Mouse (Mus musculus) hindbrain, embryonic 15.5 days (tissue): ENCODE results near the gene Chp1. TPM values are rescaled to one million over a fixed set of nuclear protein-coding genes. Genes with fewer than 3 reads are reported as not detected.
A peak's percentile ranks its signal among the peaks of the same experiment; 100 is the strongest.
"Not testable (repeated sequence)": the region's sequence is repeated elsewhere in the genome, so short reads cannot be mapped to it uniquely, and the experiment has no call there.

ENCODE experiments used
- ATAC-seq: fragments of 200-750 bp; cut with Nextera tagmentation; 2 replicates; pipeline ENCODE4 v1.8.0; 2017; ENCODE audit warnings: low read depth, moderate number of reproducible peaks, moderate TSS enrichment; ENCODE audit not compliant: low FRiP score
- H3K27ac ChIP-seq: fragments of 300-500 bp; sonication (generic); replicated peaks from 2 replicates; pipeline ENCODE4 v1.5.1; 2015; ENCODE audit warnings: mild to moderate bottlenecking, inconsistent platforms
- H3K27me3 ChIP-seq: fragments of 300-500 bp; sonication (generic); 2 replicates; pipeline ENCODE4 v1.6.1; 2015; ENCODE audit warnings: control low read depth, inconsistent platforms
- H3K36me3 ChIP-seq: fragments of 300-500 bp; sonication (generic); 2 replicates; pipeline ENCODE4 v1.6.1; 2015; ENCODE audit warnings: control low read depth, inconsistent platforms
- H3K4me1 ChIP-seq: fragments of 300-500 bp; sonication (generic); replicated peaks from 2 replicates; pipeline ENCODE4 v1.6.1; 2015; ENCODE audit warnings: control low read depth, inconsistent platforms
- H3K4me2 ChIP-seq: fragments of 300-500 bp; sonication (generic); 2 replicates; pipeline ENCODE4 v1.6.1; 2015; ENCODE audit warnings: moderate library complexity, mild to moderate bottlenecking, inconsistent platforms
- H3K4me3 ChIP-seq: fragments of 300-500 bp; sonication (generic); 2 replicates; pipeline ENCODE4 v1.5.1; 2015; ENCODE audit warnings: mild to moderate bottlenecking, inconsistent platforms
- H3K9ac ChIP-seq: fragments of 300-500 bp; sonication (generic); 2 replicates; pipeline ENCODE4 v1.6.1; 2015; ENCODE audit warnings: inconsistent platforms
- H3K9me3 ChIP-seq: fragments of 300-500 bp; sonication (generic); 2 replicates; pipeline ENCODE4 v1.6.1; 2016; ENCODE audit warnings: control low read depth, inconsistent platforms
- WGBS: fragments of 180-500 bp; shearing (Covaris S2); methylation state at CpG from one replicate; pipeline ENCODE4 v1.1.7; 2015; 5-methylcytosine and 5-hydroxymethylcytosine counted together
- polyA plus RNA-seq: library from polyadenylated mRNA; unstranded; fragments of >200 nt; fragmentation: Nextera tagmentation; extraction: Ambion mirVana; gene quantifications from 2 replicates; pipeline ENCODE4 v1.2.1, GENCODE M21; 2015

Chp1 gene
- polyA plus RNA-seq, 1 experiment from 2014 or later = 54.9 TPM

GRCm38 (mm10) chr2:119602488-119602887, 55.0 kb downstream of the Chp1 start:
- 86% methylated on average over 1 of the region's 1 CpGs for WGBS
- Histone ChIP-seq H3K4me2 (no peak overlapping the region), H3K9ac (no peak overlapping the region), H3K36me3 (peaks cover 41% of the 10 kb centered on the region), H3K27me3 (no peaks in the 10 kb centered on the region), H3K9me3 (no peaks in the 10 kb centered on the region), H3K4me1 (peaks cover 23% of the 10 kb centered on the region), H3K27ac (no peak overlapping the region), H3K4me3 (no peak overlapping the region)
- ATAC-seq = no peak

DNA sequence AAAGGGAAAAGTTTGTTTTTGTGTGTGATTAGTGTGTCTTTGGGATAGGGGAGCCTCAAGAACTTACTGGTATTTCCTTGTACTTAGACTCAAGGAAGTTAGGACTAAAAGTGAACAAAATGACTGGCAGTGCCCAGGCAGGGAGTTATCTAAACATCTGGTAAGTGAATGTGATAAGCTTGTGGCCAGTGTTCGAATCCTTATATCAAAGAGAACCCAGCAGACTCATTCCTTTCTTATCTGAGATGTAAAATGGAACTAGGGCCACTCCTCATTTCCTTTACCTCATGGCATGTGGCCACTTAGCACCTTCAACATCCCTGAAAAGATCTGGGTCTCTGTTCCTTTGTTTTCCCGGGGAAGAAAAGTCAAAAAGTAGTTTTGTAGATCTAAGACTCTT, 56.4 kb downstream of the Chp1 start:
- Histone ChIP-seq H3K4me2 (no peak overlapping the region), H3K36me3 (peaks cover 37% of the 10 kb centered on the region), H3K9me3 (no peaks in the 10 kb centered on the region), H3K9ac (no peak overlapping the region), H3K27me3 (no peaks in the 10 kb centered on the region), H3K4me3 (no peak overlapping the region), H3K27ac (no peak overlapping the region), H3K4me1 (peaks cover 18% of the 10 kb centered on the region)
- ATAC-seq = no peak
- 89% methylated on average over 2 of the region's 2 CpGs for WGBS

DNA sequence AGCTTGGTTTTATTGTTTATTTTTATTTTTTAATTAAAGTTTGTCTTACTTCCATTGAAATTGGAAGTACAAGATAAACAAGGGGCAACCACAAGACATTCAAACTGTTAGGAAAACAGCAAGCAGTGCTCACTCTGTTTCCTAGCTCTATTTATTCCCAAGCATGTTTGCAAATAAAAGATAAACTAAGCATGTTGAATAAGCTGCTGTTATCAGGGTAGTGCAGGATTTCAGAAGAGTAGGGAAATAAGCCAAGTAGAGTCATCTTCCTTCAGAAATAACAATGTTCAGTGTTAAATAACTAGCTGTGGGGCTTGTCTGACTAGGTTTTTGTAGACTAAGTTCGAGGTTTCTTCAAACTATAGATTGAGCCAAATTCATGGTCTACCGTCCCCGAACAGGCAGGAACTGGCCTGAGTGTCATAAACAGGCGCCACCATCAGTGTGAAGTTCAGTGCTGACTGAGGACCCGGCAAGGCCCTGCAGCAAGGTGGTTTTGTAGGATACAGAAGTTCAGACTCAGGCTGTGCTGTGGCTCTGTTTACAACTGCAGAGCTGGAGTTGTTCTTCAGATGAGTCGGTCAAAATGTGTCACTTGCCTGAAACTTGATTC, 58.0 kb downstream of the Chp1 start:
- H3K27me3 ChIP-seq = no peaks in the 10 kb centered on the region
- H3K27ac ChIP-seq = no peak overlapping the region
- H3K4me3 ChIP-seq = no peak overlapping the region
- H3K9ac ChIP-seq = no peak overlapping the region
- 95% methylated on average over 6 of the region's 6 CpGs for WGBS
- peaks cover 35% of the 10 kb centered on the region for H3K36me3 ChIP-seq
- H3K4me2 ChIP-seq = no peak overlapping the region
- no peaks in the 10 kb centered on the region for H3K9me3 ChIP-seq
- peaks cover 14% of the 10 kb centered on the region for H3K4me1 ChIP-seq
- no peak for ATAC-seq

DNA sequence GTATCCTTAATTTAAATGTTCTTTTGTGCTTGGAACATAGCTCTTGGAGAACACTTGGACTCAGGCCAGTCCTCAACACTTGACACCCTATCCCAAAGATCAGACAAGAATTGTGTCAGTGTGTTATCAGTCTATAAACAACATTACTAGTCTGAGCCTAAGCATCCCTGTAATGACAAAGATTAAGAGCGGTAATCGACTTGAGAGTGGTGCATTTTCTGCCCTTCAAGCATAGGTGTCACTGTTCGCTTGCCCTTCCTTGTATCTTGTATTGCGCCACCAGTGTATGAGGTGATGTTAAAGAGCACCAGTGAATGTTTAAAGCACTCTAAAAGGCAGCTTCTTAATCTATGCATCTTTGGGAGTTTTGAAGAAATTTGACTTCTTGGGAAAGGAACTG, 59.5 kb downstream of the Chp1 start:
- WGBS = 94% methylated on average over 4 of the region's 4 CpGs
- no peaks in the 10 kb centered on the region for H3K9me3 ChIP-seq
- H3K4me3 ChIP-seq = no peak overlapping the region
- peaks cover 4% of the 10 kb centered on the region; the same call in 1 of the 2 replicates for H3K4me1 ChIP-seq
- no peak for ATAC-seq
- no peaks in the 10 kb centered on the region for H3K27me3 ChIP-seq
- H3K36me3 ChIP-seq = peaks cover 30% of the 10 kb centered on the region
- H3K9ac ChIP-seq = no peak overlapping the region
- no peak overlapping the region for H3K27ac ChIP-seq
- H3K4me2 ChIP-seq = no peak overlapping the region

DNA sequence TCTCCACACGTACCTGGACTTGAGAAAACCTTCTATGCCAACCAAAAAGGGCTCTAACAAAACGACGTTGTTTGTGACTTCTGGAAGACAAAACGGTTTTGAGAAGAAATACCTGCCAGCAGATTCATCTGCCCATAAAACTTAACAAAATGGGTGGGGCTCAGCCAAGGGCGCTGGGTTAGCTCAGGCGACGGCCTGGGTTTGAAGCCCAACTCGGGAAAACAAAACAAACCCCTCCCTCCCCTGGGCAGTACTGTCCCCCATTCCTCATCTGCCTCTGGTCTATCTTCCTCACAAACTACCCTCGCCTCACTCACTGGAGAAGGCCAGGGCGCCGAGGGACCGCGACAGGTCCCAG, 70.3 kb downstream of the Chp1 start:
- Histone ChIP-seq H3K9ac (peak overlapping the region; percentile 46), H3K4me3 (peak overlapping the region; percentile 56), H3K4me1 (peaks cover 11% of the 10 kb centered on the region), H3K36me3 (no peaks in the 10 kb centered on the region), H3K4me2 (peak overlapping the region; percentile 96), H3K9me3 (no peaks in the 10 kb centered on the region), H3K27me3 (no peaks in the 10 kb centered on the region), H3K27ac (no peak overlapping the region)
- under 1% methylated on average over 13 of the region's 13 CpGs for WGBS
- ATAC-seq = no peak

- WGBS = under 1% methylated on average over 55 of the region's 55 CpGs
- Histone ChIP-seq H3K27ac (no peak within 1 kb of the TSS), H3K9me3 (no peaks in the 10 kb centered on the region), H3K4me3 (peak within 1 kb of the TSS; percentile 56), H3K4me1 (peaks cover 11% of the 10 kb centered on the region), H3K9ac (peak within 1 kb of the TSS; percentile 46), H3K4me2 (peak within 1 kb of the TSS; percentile 96), H3K36me3 (no peaks in the 10 kb centered on the region), H3K27me3 (no peaks in the 10 kb centered on the region)
- peak; percentile 100 for ATAC-seq
Observed at GRCm38 (mm10) chr2:119618199-119618982, 70.9 kb downstream of the Chp1 start, which contains the start of the genes Nusap1 and Oip5. TSS of gene Nusap1 (plus strand) at chr2:119618298. TSS of gene Oip5 (minus strand) at chr2:119618469.

DNA sequence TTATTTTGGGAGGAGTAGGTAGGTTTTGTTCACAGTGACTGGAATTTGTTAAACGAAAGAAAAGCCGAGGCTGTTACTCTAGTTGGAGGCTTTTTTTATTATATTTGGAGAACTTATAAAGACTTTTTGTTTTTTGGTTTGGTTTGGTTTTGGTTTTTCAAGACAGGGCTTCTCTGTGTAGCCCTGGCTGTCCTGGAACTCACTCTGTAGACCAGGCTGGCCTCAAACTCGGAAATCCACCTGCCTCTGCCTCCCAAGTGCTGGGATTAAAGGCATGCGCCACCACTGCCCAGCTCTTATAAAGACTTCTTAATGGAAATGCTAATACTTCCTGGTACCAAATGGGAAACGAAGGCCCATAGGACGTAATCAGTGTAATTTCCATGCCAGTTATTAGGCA, 71.5 kb downstream of the Chp1 start:
- H3K27ac ChIP-seq, H3K36me3 ChIP-seq, ATAC-seq, H3K9me3 ChIP-seq, H3K27me3 ChIP-seq: not testable (repeated sequence)
- Histone ChIP-seq H3K4me3 (peak overlapping the region; percentile 56), H3K4me1 (peaks cover 11% of the 10 kb centered on the region), H3K9ac (0 out of 2 replicates have a peak overlapping the region, but pooled peaks have one; percentile 27), H3K4me2 (peak overlapping the region; percentile 96)
- 11% methylated on average over 6 of the region's 6 CpGs for WGBS

DNA sequence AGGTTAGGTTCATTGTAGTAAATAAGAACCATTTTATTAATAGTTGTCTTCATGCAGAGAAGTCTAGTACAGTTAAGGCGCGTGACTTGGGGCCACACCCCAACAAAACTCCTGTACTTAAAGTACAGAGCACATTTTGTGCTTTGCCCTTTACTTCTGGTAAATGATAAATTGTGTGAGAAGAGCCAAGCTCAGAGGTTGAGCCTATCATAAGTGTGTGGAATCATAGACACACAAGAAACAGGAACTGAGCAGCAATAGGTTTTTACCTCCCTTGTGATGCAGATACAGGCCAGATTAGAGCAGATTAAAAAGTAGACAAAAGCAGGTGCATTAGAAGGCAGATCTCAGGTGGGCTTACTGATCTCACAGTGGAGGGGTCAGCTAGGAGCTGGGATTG, 73.8 kb downstream of the Chp1 start:
- Histone ChIP-seq H3K27me3 (no peaks in the 10 kb centered on the region), H3K27ac (no peak overlapping the region), H3K4me1 (peaks cover 11% of the 10 kb centered on the region), H3K4me3 (no peak overlapping the region), H3K9me3 (no peaks in the 10 kb centered on the region), H3K4me2 (no peak overlapping the region), H3K36me3 (no peaks in the 10 kb centered on the region), H3K9ac (no peak overlapping the region)
- 99% methylated on average over 2 of the region's 2 CpGs for WGBS
- ATAC-seq = no peak

Other genes with a start within 250 kb of the Chp1 start
- 5.0 and 5.1 TPM in 2 replicates for gene Dll4, start 221.9 kb upstream of the Chp1 start, polyA plus RNA-seq
- gene Chac1, start 196.5 kb upstream of the Chp1 start, polyA plus RNA-seq = 10.7 and 11.6 TPM in 2 replicates
- 2.9 and 3.4 TPM in 2 replicates for gene Ino80, start 70.0 kb upstream of the Chp1 start, polyA plus RNA-seq
- 0.47 and 0.60 TPM in 2 replicates for gene Exd1, start 70 bp upstream of the Chp1 start, polyA plus RNA-seq
- gene Nusap1, start 70.6 kb downstream of the Chp1 start, polyA plus RNA-seq = 15.1 and 18.1 TPM in 2 replicates
- gene Oip5, start 70.8 kb downstream of the Chp1 start, polyA plus RNA-seq = 6.6 and 7.5 TPM in 2 replicates
- 39.8 and 41.2 TPM in 2 replicates for gene Ndufaf1, start 115.1 kb downstream of the Chp1 start, polyA plus RNA-seq
- gene Rtf1, start 127.4 kb downstream of the Chp1 start, polyA plus RNA-seq = 49.3 and 50.1 TPM in 2 replicates
- 0.37 and 0.56 TPM in 2 replicates for gene Itpka, start 194.6 kb downstream of the Chp1 start, polyA plus RNA-seq
- 2.1 and 2.2 TPM in 2 replicates for gene Ltk, start 212.7 kb downstream of the Chp1 start, polyA plus RNA-seq
- gene Rpap1, start 239.8 kb downstream of the Chp1 start, polyA plus RNA-seq = 18.6 and 19.6 TPM in 2 replicates